Mouse (Mus musculus): ENCODE results near the gene Scd1. TPM values are rescaled to one million over a fixed set of nuclear protein-coding genes. Genes with fewer than 3 reads are reported as not detected.
A peak's percentile ranks its signal among the peaks of the same experiment; 100 is the strongest.

The Scd1 gene
- polyA plus RNA-seq, 1 experiment from 2014 or later, result 17.8 TPM

- 13% methylated on average over 4 of the region's 4 CpGs for WGBS (ENCODE audit: insufficient replicate concordance)
- no peak overlapping the region for H3K4me2 ChIP-seq
- no peak for ATAC-seq (ENCODE audit: insufficient read depth)
- no peak overlapping the region for H3K4me3 ChIP-seq (replicated peaks)
- peaks cover 9% of the 10 kb centered on the region for H3K4me1 ChIP-seq (replicated peaks)
- peaks cover 15% of the 10 kb centered on the region; the same call in 1 of the 2 replicates for H3K27me3 ChIP-seq
- H3K27ac ChIP-seq (replicated peaks), result no peak overlapping the region
- no peaks in the 10 kb centered on the region for H3K9me3 ChIP-seq (replicated peaks)
- no peaks in the 10 kb centered on the region for H3K36me3 ChIP-seq (replicated peaks)
- H3K9ac ChIP-seq, result no peak overlapping the region
Measured at GRCm38 (mm10) chr19:44418945-44419344, 11.3 kb upstream of the Scd1 start.

- H3K4me2 ChIP-seq, result no peak overlapping the region
- peaks cover 9% of the 10 kb centered on the region for H3K4me1 ChIP-seq (replicated peaks)
- no peak overlapping the region for H3K27ac ChIP-seq (replicated peaks)
- no peak overlapping the region for H3K4me3 ChIP-seq (replicated peaks)
- H3K36me3 ChIP-seq (replicated peaks), result no peaks in the 10 kb centered on the region
- H3K9ac ChIP-seq, result no peak overlapping the region
- no peak for ATAC-seq (ENCODE audit: insufficient read depth)
- H3K27me3 ChIP-seq, result peaks cover 15% of the 10 kb centered on the region; the same call in 1 of the 2 replicates
- WGBS (ENCODE audit: insufficient replicate concordance), result 64% methylated on average over 9 of the region's 9 CpGs
- no peaks in the 10 kb centered on the region for H3K9me3 ChIP-seq (replicated peaks)
Measured at GRCm38 (mm10) chr19:44418544-44418943, 10.9 kb upstream of the Scd1 start.

GRCm38 (mm10) chr19:44418061-44418460 lies 10.4 kb upstream of the Scd1 start:
- no peak overlapping the region for H3K4me3 ChIP-seq (replicated peaks)
- H3K36me3 ChIP-seq (replicated peaks), result no peaks in the 10 kb centered on the region
- H3K4me1 ChIP-seq (replicated peaks), result peaks cover 9% of the 10 kb centered on the region
- peaks cover 15% of the 10 kb centered on the region; the same call in 1 of the 2 replicates for H3K27me3 ChIP-seq
- H3K4me2 ChIP-seq, result no peak overlapping the region
- H3K27ac ChIP-seq (replicated peaks), result no peak overlapping the region
- H3K9me3 ChIP-seq (replicated peaks), result no peaks in the 10 kb centered on the region
- no peak overlapping the region for H3K9ac ChIP-seq
- WGBS (ENCODE audit: insufficient replicate concordance), result 73% methylated on average over 5 of the region's 5 CpGs
- no peak for ATAC-seq (ENCODE audit: insufficient read depth)

GRCm38 (mm10) chr19:44417448-44417847 lies 9.8 kb upstream of the Scd1 start:
- Histone ChIP-seq H3K9me3 (replicated peaks) (no peaks in the 10 kb centered on the region), H3K27me3 (peaks cover 15% of the 10 kb centered on the region; the same call in 1 of the 2 replicates), H3K4me3 (replicated peaks) (no peak overlapping the region), H3K27ac (replicated peaks) (no peak overlapping the region), H3K36me3 (replicated peaks) (no peaks in the 10 kb centered on the region), H3K4me2 (no peak overlapping the region), H3K9ac (no peak overlapping the region), H3K4me1 (replicated peaks) (peaks cover 9% of the 10 kb centered on the region)
- ATAC-seq (ENCODE audit: insufficient read depth), result no peak
- 59% methylated on average over 4 of the region's 4 CpGs for WGBS (ENCODE audit: insufficient replicate concordance)

- H3K4me1 ChIP-seq (replicated peaks), result peaks cover 9% of the 10 kb centered on the region
- no peak overlapping the region for H3K27ac ChIP-seq (replicated peaks)
- 65% methylated on average over 5 of the region's 5 CpGs for WGBS (ENCODE audit: insufficient replicate concordance)
- H3K9me3 ChIP-seq (replicated peaks), result no peaks in the 10 kb centered on the region
- peaks cover 15% of the 10 kb centered on the region; the same call in 1 of the 2 replicates for H3K27me3 ChIP-seq
- no peak overlapping the region for H3K4me2 ChIP-seq
- no peak overlapping the region for H3K9ac ChIP-seq
- no peak overlapping the region for H3K4me3 ChIP-seq (replicated peaks)
- H3K36me3 ChIP-seq (replicated peaks), result no peaks in the 10 kb centered on the region
- peak; percentile 54 for ATAC-seq (ENCODE audit: insufficient read depth)
Measured at GRCm38 (mm10) chr19:44416240-44416639, 8.6 kb upstream of the Scd1 start.

GRCm38 (mm10) chr19:44415464-44415863 lies 7.8 kb upstream of the Scd1 start:
- no peaks in the 10 kb centered on the region for H3K36me3 ChIP-seq (replicated peaks)
- peaks cover 15% of the 10 kb centered on the region; the same call in 1 of the 2 replicates for H3K27me3 ChIP-seq
- no peak overlapping the region for H3K4me3 ChIP-seq (replicated peaks)
- no peak overlapping the region for H3K4me2 ChIP-seq
- ATAC-seq (ENCODE audit: insufficient read depth), result 0 out of 2 replicates have a peak, but pooled peaks have one; percentile 11
- H3K9me3 ChIP-seq (replicated peaks), result no peaks in the 10 kb centered on the region
- WGBS (ENCODE audit: insufficient replicate concordance), result 59% methylated on average over 5 of the region's 5 CpGs
- no peak overlapping the region for H3K9ac ChIP-seq
- peaks cover 9% of the 10 kb centered on the region for H3K4me1 ChIP-seq (replicated peaks)
- H3K27ac ChIP-seq (replicated peaks), result no peak overlapping the region

- no peaks in the 10 kb centered on the region for H3K9me3 ChIP-seq (replicated peaks)
- H3K4me2 ChIP-seq, result no peak overlapping the region
- H3K4me3 ChIP-seq (replicated peaks), result no peak overlapping the region
- H3K9ac ChIP-seq, result no peak overlapping the region
- WGBS (ENCODE audit: insufficient replicate concordance), result 80% methylated on average over 20 of the region's 20 CpGs
- peaks cover 38% of the 10 kb centered on the region for H3K4me1 ChIP-seq (replicated peaks)
- H3K27me3 ChIP-seq, result peaks cover 22% of the 10 kb centered on the region
- no peaks in the 10 kb centered on the region for H3K36me3 ChIP-seq (replicated peaks)
- no peak for ATAC-seq (ENCODE audit: insufficient read depth)
- H3K27ac ChIP-seq (replicated peaks), result no peak overlapping the region
Measured at GRCm38 (mm10) chr19:44410269-44410992, 2.8 kb upstream of the Scd1 start.

- no peak for ATAC-seq (ENCODE audit: insufficient read depth)
- no peaks in the 10 kb centered on the region for H3K9me3 ChIP-seq (replicated peaks)
- peak overlapping the region; percentile 99 for H3K4me2 ChIP-seq
- peak overlapping the region; percentile 75 for H3K9ac ChIP-seq
- H3K4me3 ChIP-seq (replicated peaks), result peak overlapping the region; percentile 71
- WGBS (ENCODE audit: insufficient replicate concordance), result 55% methylated on average over 4 of the region's 4 CpGs
- H3K27me3 ChIP-seq, result peaks cover 11% of the 10 kb centered on the region
- H3K27ac ChIP-seq (replicated peaks), result peak overlapping the region; percentile 87
- H3K4me1 ChIP-seq (replicated peaks), result peaks cover 50% of the 10 kb centered on the region
- H3K36me3 ChIP-seq (replicated peaks), result 0 out of 2 replicates have a peak, but pooled peaks cover 6% of the 10 kb centered on the region
Measured at GRCm38 (mm10) chr19:44408595-44408994, 916 bp upstream of the Scd1 start.

GRCm38 (mm10) chr19:44408223-44408545 lies 505 bp upstream of the Scd1 start:
- peaks cover 11% of the 10 kb centered on the region for H3K27me3 ChIP-seq
- peak; percentile 77 for ATAC-seq (ENCODE audit: insufficient read depth)
- peak overlapping the region; percentile 75 for H3K9ac ChIP-seq
- H3K27ac ChIP-seq (replicated peaks), result peak overlapping the region; percentile 87
- 1% methylated on average over 14 of the region's 14 CpGs for WGBS (ENCODE audit: insufficient replicate concordance)
- H3K4me1 ChIP-seq (replicated peaks), result peaks cover 50% of the 10 kb centered on the region
- H3K36me3 ChIP-seq (replicated peaks), result peaks cover 10% of the 10 kb centered on the region; the same call in 1 of the 2 replicates
- peak overlapping the region; percentile 99 for H3K4me2 ChIP-seq
- no peaks in the 10 kb centered on the region for H3K9me3 ChIP-seq (replicated peaks)
- peak overlapping the region; percentile 71 for H3K4me3 ChIP-seq (replicated peaks)

GRCm38 (mm10) chr19:44403546-44403945 lies 4.1 kb downstream of the Scd1 start:
- Histone ChIP-seq H3K27me3 (peaks cover 11% of the 10 kb centered on the region), H3K9me3 (replicated peaks) (no peaks in the 10 kb centered on the region), H3K4me2 (no peak overlapping the region), H3K4me3 (replicated peaks) (no peak overlapping the region), H3K36me3 (replicated peaks) (peaks cover 53% of the 10 kb centered on the region), H3K27ac (replicated peaks) (no peak overlapping the region), H3K4me1 (replicated peaks) (peaks cover 48% of the 10 kb centered on the region), H3K9ac (no peak overlapping the region)
- no peak for ATAC-seq (ENCODE audit: insufficient read depth)
- 68% methylated on average over 6 of the region's 6 CpGs for WGBS (ENCODE audit: insufficient replicate concordance)

GRCm38 (mm10) chr19:44400484-44401197 lies 7.0 kb downstream of the Scd1 start:
- Histone ChIP-seq H3K36me3 (replicated peaks) (peaks cover 72% of the 10 kb centered on the region), H3K9me3 (replicated peaks) (no peaks in the 10 kb centered on the region), H3K9ac (no peak overlapping the region), H3K4me1 (replicated peaks) (peaks cover 42% of the 10 kb centered on the region), H3K4me3 (replicated peaks) (no peak overlapping the region), H3K27me3 (0 out of 2 replicates have a peak, but pooled peaks cover under 1% of the 10 kb centered on the region), H3K4me2 (no peak overlapping the region), H3K27ac (replicated peaks) (no peak overlapping the region)
- WGBS (ENCODE audit: insufficient replicate concordance), result 59% methylated on average over 8 of the region's 8 CpGs
- ATAC-seq (ENCODE audit: insufficient read depth), result no peak

All from liver, embryonic 15.5 days (tissue).